24 mouse cellular contexts compared by ENCODE assay signal in genomic region chr16:44176511-44176910, GRCm38 (mm10). TPM values are rescaled to one million over a fixed set of nuclear protein-coding genes. Genes with fewer than 3 reads are reported as not detected.
A peak's percentile ranks its signal among the peaks of the same experiment; 100 is the strongest.
DNase-seq lines count a peak whose midpoint lies in the region; ATAC-seq lines count a peak whose summit lies in the region.
"Had no signal": no experiment of that assay in that cellular context is flagged by ENCODE, and none has a peak within 500 bp of the region (broad histone marks: within the 10 kb centered on the region; RNA-seq: fewer than 3 reads in every experiment).

No protein-coding gene starts in this region.

- no peaks in the 10 kb centered on the region for H3K27me3 ChIP-seq in liver, embryonic 12.5 days (replicated peaks)
- no peaks in the 10 kb centered on the region for H3K27me3 ChIP-seq in liver, embryonic 16.5 days (ENCODE audit: control insufficient read depth, insufficient read depth, low read depth, low read length)
- no peaks in the 10 kb centered on the region for H3K27me3 ChIP-seq in hindbrain, embryonic 11.5 days (ENCODE audit: control insufficient read depth, insufficient read depth, low read length)
- H3K27me3 ChIP-seq: CH12.LX; forebrain, embryonic 12.5 days; heart, embryonic 13.5 days; hindbrain, embryonic 13.5 days; intestine, embryonic 15.5 days; Patski had no signal

- peak overlapping the region; percentile 91 for H3K4me2 ChIP-seq in liver, embryonic 12.5 days
- no peak overlapping the region for H3K4me2 ChIP-seq in liver, embryonic 16.5 days (ENCODE audit: low read depth, low read length)
- no peak overlapping the region for H3K4me2 ChIP-seq in hindbrain, embryonic 11.5 days (replicated peaks; ENCODE audit: low read depth, low read length)
- H3K4me2 ChIP-seq: forebrain, embryonic 12.5 days; heart, embryonic 13.5 days; hindbrain, embryonic 13.5 days; intestine, embryonic 15.5 days had no signal

- H3K4me1 ChIP-seq in liver, embryonic 12.5 days: peaks cover 56% of the 10 kb centered on the region
- H3K4me1 ChIP-seq in liver, embryonic 16.5 days (ENCODE audit: control insufficient read depth, low read depth, low read length): peaks cover 39% of the 10 kb centered on the region
- no peaks in the 10 kb centered on the region for H3K4me1 ChIP-seq in hindbrain, embryonic 11.5 days (replicated peaks; ENCODE audit: control insufficient read depth, insufficient read depth, low read length)

- peak; percentile 76 for DNase-seq in heart, adult 11 months
- no peak for DNase-seq in heart, adult 8-10 months (ENCODE audit: low spot score)
- no peak for DNase-seq in liver
- no peak for DNase-seq in hindbrain, embryonic 11.5 days (ENCODE audit: low spot score)
- DNase-seq: adrenal gland, postnatal 10 days; adrenal gland, postnatal 36 days; B cell, adult 2 months; cerebellum, adult 18-20 months; cerebellum, adult 9-10 months; cerebellum, postnatal 14 days; gastrocnemius, postnatal 10 days; gastrocnemius, postnatal 36 days; heart, postnatal 14 days had no signal

- H3K36me3 ChIP-seq in liver, embryonic 12.5 days: peaks cover 20% of the 10 kb centered on the region
- no peaks in the 10 kb centered on the region for H3K36me3 ChIP-seq in liver, embryonic 16.5 days (ENCODE audit: control insufficient read depth, insufficient read depth)
- H3K36me3 ChIP-seq in hindbrain, embryonic 11.5 days (ENCODE audit: control insufficient read depth, insufficient read depth, low read length): no peaks in the 10 kb centered on the region
- H3K36me3 ChIP-seq: intestine, embryonic 15.5 days had no signal

- H3K27ac ChIP-seq in liver, embryonic 12.5 days: peak overlapping the region; percentile 95
- H3K27ac ChIP-seq in liver, embryonic 16.5 days (ENCODE audit: low read length): peak overlapping the region; percentile 78
- H3K27ac ChIP-seq in hindbrain, embryonic 11.5 days (ENCODE audit: low read depth, low read length): no peak overlapping the region
- H3K27ac ChIP-seq: forebrain, embryonic 12.5 days; heart, embryonic 13.5 days; hindbrain, embryonic 13.5 days; intestine, embryonic 15.5 days had no signal

- WGBS in liver, embryonic 12.5 days (ENCODE audit: insufficient replicate concordance): 60% methylated on average over 2 of the region's 2 CpGs
- 43% methylated on average over 2 of the region's 2 CpGs for WGBS in liver, embryonic 16.5 days (ENCODE audit: insufficient replicate concordance)
- WGBS in hindbrain, embryonic 11.5 days: 92% methylated on average over 2 of the region's 2 CpGs

- no peak overlapping the region for H3K4me3 ChIP-seq in liver, embryonic 12.5 days
- no peak overlapping the region for H3K4me3 ChIP-seq in liver, embryonic 16.5 days (ENCODE audit: low read depth, low read length)
- no peak overlapping the region for H3K4me3 ChIP-seq in hindbrain, embryonic 11.5 days (ENCODE audit: low read depth, low read length)
- H3K4me3 ChIP-seq: forebrain, embryonic 12.5 days; heart, embryonic 13.5 days; hindbrain, embryonic 13.5 days; intestine, embryonic 15.5 days had no signal

- no peak for ATAC-seq in liver, embryonic 12.5 days
- ATAC-seq in liver, embryonic 16.5 days (ENCODE audit: low read depth): no peak
- no peak for ATAC-seq in hindbrain, embryonic 11.5 days (ENCODE audit: low FRiP score)
- ATAC-seq: forebrain, embryonic 16.5 days; hindbrain, embryonic 16.5 days; intestine, embryonic 15.5 days; Patski had no signal

- no peaks in the 10 kb centered on the region for H3K9me3 ChIP-seq in liver, embryonic 12.5 days (replicated peaks)
- H3K9me3 ChIP-seq in liver, embryonic 16.5 days (replicated peaks; ENCODE audit: control insufficient read depth, low read length): no peaks in the 10 kb centered on the region
- H3K9me3 ChIP-seq in hindbrain, embryonic 11.5 days (ENCODE audit: control insufficient read depth, low read length): no peaks in the 10 kb centered on the region
- H3K9me3 ChIP-seq: forebrain, embryonic 12.5 days; G1E; heart, embryonic 13.5 days; hindbrain, embryonic 13.5 days; intestine, embryonic 15.5 days had no signal

- no peak overlapping the region; the same call in 1 of the 2 replicates for H3K9ac ChIP-seq in liver, embryonic 12.5 days
- H3K9ac ChIP-seq in liver, embryonic 16.5 days (ENCODE audit: low read depth, low read length): no peak overlapping the region
- H3K9ac ChIP-seq in hindbrain, embryonic 11.5 days (ENCODE audit: low read depth, low read length): no peak overlapping the region
- H3K9ac ChIP-seq: forebrain, embryonic 12.5 days; heart, embryonic 13.5 days; hindbrain, embryonic 13.5 days; intestine, embryonic 15.5 days had no signal

RNA-seq across cellular contexts. Expression of gene Usf3, which starts 3.5 kb away (rescaled TPM):
- 10 to 100 TPM; 15.6 to 22.2 (median 17.3) TPM for total RNA-seq in heart, adult 8-10 months (2022)
- 2.5 and 2.9 TPM in 2 replicates for polyA plus RNA-seq in liver, embryonic 12.5 days (2016; fragmentation: Nextera tagmentation; extraction: Ambion mirVana)
- polyA plus RNA-seq in liver, embryonic 16.5 days (2015; fragmentation: Nextera tagmentation; extraction: Ambion mirVana): 1.4 and 1.5 TPM in 2 replicates
- polyA plus RNA-seq in hindbrain, embryonic 11.5 days (2014; fragmentation: Nextera tagmentation; extraction: Ambion mirVana): 4.7 and 6.6 TPM in 2 replicates

RNA-seq across cellular contexts. Expression of gene Naa50, which starts 36.9 kb away (rescaled TPM):
- 10 to 100 TPM; 54.3 to 58.7 (median 55.4) TPM for total RNA-seq in heart, adult 8-10 months (2022)
- 129 and 132 TPM in 2 replicates for polyA plus RNA-seq in liver, embryonic 12.5 days (2016; fragmentation: Nextera tagmentation; extraction: Ambion mirVana)
- polyA plus RNA-seq in liver, embryonic 16.5 days (2015; fragmentation: Nextera tagmentation; extraction: Ambion mirVana): 52.5 and 58.0 TPM in 2 replicates
- polyA plus RNA-seq in hindbrain, embryonic 11.5 days (2014; fragmentation: Nextera tagmentation; extraction: Ambion mirVana): 76.0 and 86.1 TPM in 2 replicates

RNA-seq across cellular contexts. Expression of gene Atp6v1a, which starts 37.0 kb away (rescaled TPM):
- 10 to 100 TPM; 20.2 to 26.2 (median 24.9) TPM for total RNA-seq in heart, adult 8-10 months (2022)
- polyA plus RNA-seq in liver, embryonic 12.5 days (2016; fragmentation: Nextera tagmentation; extraction: Ambion mirVana): 27.2 and 28.0 TPM in 2 replicates
- 24.8 and 25.4 TPM in 2 replicates for polyA plus RNA-seq in liver, embryonic 16.5 days (2015; fragmentation: Nextera tagmentation; extraction: Ambion mirVana)
- polyA plus RNA-seq in hindbrain, embryonic 11.5 days (2014; fragmentation: Nextera tagmentation; extraction: Ambion mirVana): 73.9 and 82.8 TPM in 2 replicates
